Mouse (Mus musculus) CH12.LX (cell line): Measurements from ENCODE around the gene Ypel1. TPM values are rescaled to one million over a fixed set of nuclear protein-coding genes. Genes with fewer than 3 reads are reported as not detected.

Experiments used
- DNase-seq: peaks from one replicate; pipeline ENCODE4 v3.0.0-alpha.2; 2013; ENCODE audit errors: extremely low read depth
- H3K27ac ChIP-seq: 2 replicates; pipeline ENCODE4 v1.5.1; 2012; ENCODE audit warnings: low read depth, mild to moderate bottlenecking, control low read depth, moderate library complexity; ENCODE audit not compliant: insufficient read depth
- H3K27me3 ChIP-seq: replicated peaks from 2 replicates; pipeline ENCODE3; 2012; ENCODE audit warnings: inconsistent platforms
- H3K36me3 ChIP-seq, 2 experiments: replicated peaks in 1 of 2; 2 replicates each; pipeline versions ENCODE3 to v1.6.1; 2012; ENCODE audit warnings: inconsistent platforms in 1 of 2, low read length in 1 of 2, mild to moderate bottlenecking in 1 of 2, mixed read lengths in 1 of 2, moderate library complexity in 1 of 2; ENCODE audit not compliant: control insufficient read depth in 1 of 2, insufficient read depth in 1 of 2
- H3K4me1 ChIP-seq, 2 experiments: 2 replicates each; pipeline ENCODE4 v1.6.1; 2012; ENCODE audit warnings: inconsistent platforms in 1 of 2, moderate library complexity in 1 of 2; ENCODE audit not compliant: insufficient read depth in 2 of 2, control insufficient read depth in 1 of 2
- H3K4me2 ChIP-seq: 2 replicates; pipeline ENCODE4 v1.6.1; 2012; ENCODE audit warnings: low read depth, mild to moderate bottlenecking, control low read depth; ENCODE audit not compliant: poor library complexity, insufficient read depth, severe bottlenecking
- H3K4me3 ChIP-seq, 3 experiments: fragments of 150-350 bp in 1 of 3; sonication (generic) in 1 of 3; replicated peaks in 1 of 3; 2 replicates each; pipeline versions ENCODE3 to v1.5.1; 2011 to 2012; ENCODE audit warnings: low read depth in 2 of 3, low read length in 2 of 3, mild to moderate bottlenecking in 2 of 3, moderate library complexity in 2 of 3, control low read depth in 1 of 3, improper control_type of control experiment in 1 of 3, inconsistent platforms in 1 of 3, mixed read lengths in 1 of 3; ENCODE audit not compliant: poor library complexity in 1 of 3
- H3K79me2 ChIP-seq: replicated peaks from 2 replicates; pipeline ENCODE4 v1.6.1; 2012; ENCODE audit warnings: mild to moderate bottlenecking, moderate library complexity; ENCODE audit not compliant: control insufficient read depth, poor library complexity, insufficient read depth, severe bottlenecking; ENCODE audit errors: extremely low read depth
- H3K9ac ChIP-seq: 2 replicates; pipeline ENCODE4 v1.6.1; 2012; ENCODE audit warnings: low read depth, mild to moderate bottlenecking, control low read depth, moderate library complexity; ENCODE audit not compliant: insufficient read depth
- H3K9me3 ChIP-seq: replicated peaks from 2 replicates; pipeline ENCODE3; 2012; ENCODE audit warnings: low read length, inconsistent platforms, mixed read lengths
- BHLHE40 ChIP-seq: IDR thresholded peaks from 2 replicates; pipeline ENCODE4 v1.6.1; 2011; ENCODE audit warnings: mild to moderate bottlenecking, low read depth, low read length, improper control_type of control experiment
- CHD1 ChIP-seq: IDR thresholded peaks from 2 replicates; pipeline ENCODE4 v1.6.1; 2012; ENCODE audit warnings: low read depth, low read length, improper control_type of control experiment, inconsistent platforms
- CHD2 ChIP-seq: IDR thresholded peaks from 2 replicates; pipeline ENCODE4 v1.6.1; 2011; ENCODE audit warnings: low read length, improper control_type of control experiment
- CTCF ChIP-seq, 2 experiments: IDR thresholded peaks in 1 of 2; conservative IDR thresholded peaks in 1 of 2; 2 replicates each; pipeline ENCODE4 v1.5.1; 2011 to 2012; ENCODE audit warnings: low read depth in 2 of 2, low read length in 2 of 2, improper control_type of control experiment in 1 of 2, inconsistent platforms in 1 of 2, mild to moderate bottlenecking in 1 of 2, moderate library complexity in 1 of 2
- ELF1 ChIP-seq: IDR thresholded peaks from 2 replicates; pipeline ENCODE4 v1.6.1; 2014; ENCODE audit warnings: low read depth, mild to moderate bottlenecking, inconsistent platforms, low read length, improper control_type of control experiment
- EP300 ChIP-seq: IDR thresholded peaks from 2 replicates; pipeline ENCODE4 v1.6.1; 2011; ENCODE audit warnings: low read length, improper control_type of control experiment
- ETS1 ChIP-seq: conservative IDR thresholded peaks from 2 replicates; pipeline ENCODE4 v1.6.1; 2012; ENCODE audit warnings: low read depth, mild to moderate bottlenecking, inconsistent platforms, low read length, improper control_type of control experiment, moderate library complexity
- GABPA ChIP-seq: IDR thresholded peaks from 2 replicates; pipeline ENCODE4 v1.6.1; 2012; ENCODE audit warnings: low read depth, low read length, improper control_type of control experiment, inconsistent platforms; ENCODE audit not compliant: insufficient replicate concordance
- HCFC1 ChIP-seq: IDR thresholded peaks from 2 replicates; pipeline ENCODE4 v1.6.1; 2012; ENCODE audit warnings: low read depth, mild to moderate bottlenecking, inconsistent platforms, low read length, improper control_type of control experiment
- JUND ChIP-seq: conservative IDR thresholded peaks from 2 replicates; pipeline ENCODE4 v1.6.1; 2011; ENCODE audit warnings: low read depth, low read length, improper control_type of control experiment
- MAX ChIP-seq: IDR thresholded peaks from 2 replicates; pipeline ENCODE4 v1.6.1; 2011; ENCODE audit warnings: low read length, improper control_type of control experiment
- MAZ ChIP-seq: IDR thresholded peaks from 2 replicates; pipeline ENCODE4 v1.6.1; 2012; ENCODE audit warnings: low read depth, mild to moderate bottlenecking, inconsistent platforms, low read length, improper control_type of control experiment, moderate library complexity
- NRF1 ChIP-seq: IDR thresholded peaks from 2 replicates; pipeline ENCODE4 v1.6.1; 2014; ENCODE audit warnings: low read depth, mild to moderate bottlenecking, inconsistent platforms, low read length, improper control_type of control experiment, moderate library complexity
- POLR2A ChIP-seq: IDR thresholded peaks from 2 replicates; pipeline ENCODE4 v1.6.1; 2011; ENCODE audit warnings: low read depth, mild to moderate bottlenecking, improper control_type of control experiment, low read length
- POLR2AphosphoS2 ChIP-seq: IDR thresholded peaks from 2 replicates; pipeline ENCODE4 v1.6.1; 2011; ENCODE audit warnings: low read depth, low read length, improper control_type of control experiment
- RAD21 ChIP-seq: IDR thresholded peaks from 2 replicates; pipeline ENCODE4 v1.6.1; 2011; ENCODE audit warnings: low read depth, mild to moderate bottlenecking, low read length, improper control_type of control experiment, moderate library complexity
- RCOR1 ChIP-seq: conservative IDR thresholded peaks from 2 replicates; pipeline ENCODE4 v1.6.1; 2012; ENCODE audit warnings: low read depth, mild to moderate bottlenecking, inconsistent platforms, low read length, improper control_type of control experiment
- SIN3A ChIP-seq: IDR thresholded peaks from 2 replicates; pipeline ENCODE4 v1.6.1; 2012; ENCODE audit warnings: low read length, improper control_type of control experiment, inconsistent platforms
- SMC3 ChIP-seq: IDR thresholded peaks from 2 replicates; pipeline ENCODE4 v1.6.1; 2011; ENCODE audit warnings: low read depth, low read length, improper control_type of control experiment
- TBP ChIP-seq: conservative IDR thresholded peaks from 2 replicates; pipeline ENCODE4 v1.6.1; 2011; ENCODE audit warnings: low read depth, low read length, improper control_type of control experiment
- USF1 ChIP-seq: IDR thresholded peaks from 2 replicates; pipeline ENCODE4 v1.6.1; 2014; ENCODE audit warnings: low read depth, mild to moderate bottlenecking, inconsistent platforms, low read length, improper control_type of control experiment
- ZC3H11A ChIP-seq: IDR thresholded peaks from 2 replicates; pipeline ENCODE4 v1.6.1; 2012; ENCODE audit warnings: low read depth, mild to moderate bottlenecking, inconsistent platforms, low read length, improper control_type of control experiment
- ZKSCAN1 ChIP-seq: IDR thresholded peaks from 2 replicates; pipeline ENCODE4 v1.6.1; 2012; ENCODE audit warnings: low read depth, inconsistent platforms, low read length, improper control_type of control experiment, borderline replicate concordance
- dilution Hi-C: fragments of 300-500 bp; cut with MboI; formaldehyde crosslinking; loops from 2 replicates; pipeline ENCODE4 v1.14.3; 2020; ENCODE audit warnings: low sequenced_read_pairs; ENCODE audit not compliant: extremely low pct_unique_long_range_greater_than_20kb, extremely low pct_ligation_motif_present
- in situ Hi-C: fragments of 300-500 bp; cut with MboI; formaldehyde crosslinking; loops from 3 replicates; pipeline ENCODE4 v1.14.3; 2019; ENCODE audit warnings: low sequenced_read_pairs, low pct_ligation_motif_present, low pct_unique_long_range_greater_than_20kb, mixed read lengths
- polyA plus RNA-seq: library from polyadenylated mRNA; unstranded; fragments of >175 nt; gene quantifications from 2 replicates; pipeline ENCODE4 v1.2.1, GENCODE M21; 2012; ENCODE audit warnings: low read depth; ENCODE audit not compliant: insufficient read length
- total RNA-seq, 2 experiments: library from RNA; depleted of rRNA; stranded (reverse); fragments of 300-350 nt in 1 of 2; fragments of >200 nt in 1 of 2; gene quantifications; 2 replicates each; pipeline ENCODE4 v1.2.3; 2012 to 2014

The Ypel1 gene
- total and polyA plus RNA-seq, 3 experiments = 0.21 to 1.5 (median 0.83) TPM

- Histone ChIP-seq H3K4me1 (peaks cover 0 to 27% of the 10 kb centered on the region in 2 experiments; a peak in 3 of 4 replicates), H3K9me3 (no peaks in the 10 kb centered on the region)
- in situ Hi-C loops = no loop called here
- TF ChIP-seq ZKSCAN1 = no peak
- 0 out of 2 replicates have a peak, but pooled peaks have one; percentile 14 for TF ChIP-seq MAX
- TF ChIP-seq, all 38 proteins: peak for 1
- Histone ChIP-seq H3K79me2 (no peaks in the 10 kb centered on the region), H3K4me2 (no peak overlapping the region), H3K27me3 (no peaks in the 10 kb centered on the region), H3K9ac (no peak overlapping the region), H3K4me3 (no peak overlapping the region), H3K27ac (no peak overlapping the region), H3K36me3 (peaks cover 73 to 92% of the 10 kb centered on the region in 2 experiments)
- DNase-seq = no peak
- dilution Hi-C loops = no loop called here
Observed at GRCm38 (mm10) chr16:17045287-17045686, 24.2 kb upstream of the Ypel1 start.

GRCm38 (mm10) chr16:17049886-17050285, 19.6 kb upstream of the Ypel1 start:
- Histone ChIP-seq H3K9ac (no peak overlapping the region), H3K4me1 (peaks cover 0 to 12% of the 10 kb centered on the region in 2 experiments; a peak in 3 of 4 replicates), H3K4me2 (no peak overlapping the region), H3K79me2 (no peaks in the 10 kb centered on the region), H3K9me3 (no peaks in the 10 kb centered on the region), H3K4me3 (no peak overlapping the region), H3K27ac (no peak overlapping the region), H3K36me3 (peaks cover 32 to 63% of the 10 kb centered on the region in 2 experiments), H3K27me3 (no peaks in the 10 kb centered on the region)
- TF ChIP-seq RAD21 = no peak
- no peak for TF ChIP-seq NRF1
- TF ChIP-seq TBP = no peak
- TF ChIP-seq SIN3A = no peak
- no peak for TF ChIP-seq ETS1
- TF ChIP-seq POLR2A = no peak
- no peak for TF ChIP-seq ZKSCAN1
- no peak for TF ChIP-seq POLR2AphosphoS2
- TF ChIP-seq ELF1 = no peak
- TF ChIP-seq HCFC1 = no peak
- TF ChIP-seq JUND = no peak
- no peak for TF ChIP-seq CTCF (conservative IDR thresholded peaks at IDR 0.05 in 1 of 2, IDR thresholded peaks at IDR 0.05 in 1 of 2; ENCODE audit: low read depth in 2 of 2, low read length in 2 of 2)
- in situ Hi-C loops = no loop called here
- dilution Hi-C loops = no loop called here
- no peak for DNase-seq

GRCm38 (mm10) chr16:17052087-17052486, 17.4 kb upstream of the Ypel1 start:
- no peaks in the 10 kb centered on the region for H3K4me1 ChIP-seq
- dilution Hi-C loops (no loop called here), in situ Hi-C loops (no loop called here)
- no peak overlapping the region for H3K4me3 ChIP-seq
- no peak overlapping the region for H3K4me2 ChIP-seq
- no peak overlapping the region for H3K9ac ChIP-seq
- peaks cover 17 to 43% of the 10 kb centered on the region in 2 experiments for H3K36me3 ChIP-seq
- DNase-seq = no peak
- H3K9me3 ChIP-seq = no peaks in the 10 kb centered on the region
- H3K27me3 ChIP-seq = no peaks in the 10 kb centered on the region
- H3K79me2 ChIP-seq = no peaks in the 10 kb centered on the region
- TF ChIP-seq ELF1 (no peak), RCOR1 (no peak), CHD1 (no peak), USF1 (no peak), CHD2 (no peak), ZC3H11A (no peak), BHLHE40 (no peak), MAZ (no peak), SMC3 (no peak), MAX (no peak), GABPA (no peak), JUND (no peak), CTCF (conservative IDR thresholded peaks at IDR 0.05 in 1 of 2, IDR thresholded peaks at IDR 0.05 in 1 of 2; ENCODE audit: low read depth in 2 of 2, low read length in 2 of 2) (no peak), EP300 (no peak), ETS1 (no peak)
- no peak overlapping the region for H3K27ac ChIP-seq
